Mouse (Mus musculus) lung, postnatal 0 days (tissue): ENCODE measurements around the gene Adgrl2. TPM values are rescaled to one million over a fixed set of nuclear protein-coding genes. Genes with fewer than 3 reads are reported as not detected.

Source experiments
- ATAC-seq: fragments of 200-750 bp; cut with Nextera tagmentation; 2 replicates; pipeline ENCODE4 v1.8.0; 2017; ENCODE audit warnings: moderate library complexity
- DNase-seq: peaks from one replicate; pipeline ENCODE4 v3.0.0-alpha.2; 2016; ENCODE audit warnings: low spot score
- H3K27ac ChIP-seq: fragments of 300-500 bp; sonication (generic); 2 replicates; pipeline ENCODE4 v1.5.1; 2014; ENCODE audit warnings: antibody characterized with exemption, mild to moderate bottlenecking, low read length, mixed read lengths
- H3K27me3 ChIP-seq: fragments of 300-500 bp; sonication (generic); replicated peaks from 2 replicates; pipeline ENCODE4 v1.6.1; 2014; ENCODE audit warnings: low read length, mixed read lengths; ENCODE audit not compliant: insufficient read depth
- H3K36me3 ChIP-seq: fragments of 300-500 bp; sonication (generic); 2 replicates; pipeline ENCODE4 v1.6.1; 2014; ENCODE audit warnings: low read length, mixed read lengths; ENCODE audit not compliant: insufficient read depth
- H3K4me1 ChIP-seq: fragments of 300-500 bp; sonication (generic); 2 replicates; pipeline ENCODE4 v1.6.1; 2014; ENCODE audit warnings: antibody characterized with exemption, low read depth, low read length, mixed read lengths; ENCODE audit not compliant: insufficient read depth
- H3K4me2 ChIP-seq: fragments of 300-500 bp; sonication (generic); replicated peaks from 2 replicates; pipeline ENCODE4 v1.6.1; 2014; ENCODE audit warnings: low read depth, mild to moderate bottlenecking, low read length, moderate library complexity, mixed read lengths
- H3K4me3 ChIP-seq: fragments of 300-500 bp; sonication (generic); 2 replicates; pipeline ENCODE4 v1.5.1; 2014; ENCODE audit warnings: low read depth, low read length
- H3K9ac ChIP-seq: fragments of 300-500 bp; sonication (generic); replicated peaks from 2 replicates; pipeline ENCODE4 v1.6.1; 2014; ENCODE audit warnings: low read depth, mild to moderate bottlenecking
- H3K9me3 ChIP-seq: fragments of 300-500 bp; sonication (generic); 2 replicates; pipeline ENCODE4 v1.6.1; 2016; ENCODE audit warnings: low read length, mixed read lengths
- CTCF ChIP-seq: IDR thresholded peaks from 2 replicates; pipeline ENCODE4 v1.5.1; 2016; ENCODE audit warnings: antibody characterized with exemption, mild to moderate bottlenecking
- EP300 ChIP-seq: IDR thresholded peaks from 2 replicates; pipeline ENCODE4 v1.6.1; 2016; ENCODE audit warnings: antibody characterized with exemption, mild to moderate bottlenecking, control low read depth
- WGBS: fragments of 180-500 bp; shearing (Covaris S2); extraction: QIAGEN DNeasy Blood & Tissue Kit; methylation state at CpG from one replicate; pipeline ENCODE4 v1.1.7; 2014; 5-methylcytosine and 5-hydroxymethylcytosine counted together
- polyA plus RNA-seq: library from polyadenylated mRNA; unstranded; fragments of >200 nt; fragmentation: Nextera tagmentation; extraction: Ambion mirVana; gene quantifications from 2 replicates; pipeline ENCODE4 v1.2.1, GENCODE M21; 2015

Gene Adgrl2
- polyA plus RNA-seq, 1 experiment from 2014 or later, result 46.3 TPM

GRCm38 (mm10) chr3:148987591-148988292 is 2.6 kb downstream of the Adgrl2 start:
- no peaks in the 10 kb centered on the region for H3K27me3 ChIP-seq
- ATAC-seq, result peak; percentile 58
- H3K4me1 ChIP-seq, result no peaks in the 10 kb centered on the region; the same call in 1 of the 2 replicates
- TF ChIP-seq CTCF (peak; percentile 85), EP300 (no peak)
- peak overlapping the region; percentile 82 for H3K9ac ChIP-seq
- H3K4me3 ChIP-seq, result peak overlapping the region; percentile 91
- under 1% methylated on average over 40 of the region's 45 CpGs for WGBS
- no peaks in the 10 kb centered on the region for H3K9me3 ChIP-seq
- no peaks in the 10 kb centered on the region for H3K36me3 ChIP-seq
- H3K27ac ChIP-seq, result peak overlapping the region; percentile 95
- H3K4me2 ChIP-seq, result peak overlapping the region; percentile 87
- DNase-seq, result peak; percentile 94

- TF ChIP-seq CTCF (no peak), EP300 (no peak)
- ATAC-seq (no peak), DNase-seq (peak; percentile 44)
- Histone ChIP-seq H3K4me2 (peak overlapping the region; percentile 87), H3K9ac (peak overlapping the region; percentile 82), H3K36me3 (no peaks in the 10 kb centered on the region), H3K4me3 (peak overlapping the region; percentile 91), H3K9me3 (no peaks in the 10 kb centered on the region), H3K4me1 (no peaks in the 10 kb centered on the region; the same call in 1 of the 2 replicates), H3K27me3 (no peaks in the 10 kb centered on the region), H3K27ac (peak overlapping the region; percentile 95; the same call in 1 of the 2 replicates)
- 2% methylated on average over 26 of the region's 27 CpGs for WGBS
These were observed 3.3 kb downstream of the Adgrl2 start for GRCm38 (mm10) chr3:148986894-148987590.

GRCm38 (mm10) chr3:148986296-148986893 is 4.0 kb downstream of the Adgrl2 start:
- no peak overlapping the region for H3K27ac ChIP-seq
- TF ChIP-seq CTCF, result no peak
- no peak for TF ChIP-seq EP300
- H3K9me3 ChIP-seq, result no peaks in the 10 kb centered on the region
- peak overlapping the region; percentile 91 for H3K4me3 ChIP-seq
- WGBS, result 14% methylated on average over 17 of the region's 17 CpGs
- H3K4me1 ChIP-seq, result peaks cover 5% of the 10 kb centered on the region; the same call in 1 of the 2 replicates
- H3K9ac ChIP-seq, result peak overlapping the region; percentile 82; the same call in 1 of the 2 replicates
- ATAC-seq (no peak), DNase-seq (no peak)
- H3K27me3 ChIP-seq, result no peaks in the 10 kb centered on the region
- peak overlapping the region; percentile 87 for H3K4me2 ChIP-seq
- H3K36me3 ChIP-seq, result no peaks in the 10 kb centered on the region

GRCm38 (mm10) chr3:148984326-148984725 is 6.0 kb downstream of the Adgrl2 start:
- Histone ChIP-seq H3K4me2 (peak overlapping the region; percentile 27), H3K27me3 (no peaks in the 10 kb centered on the region), H3K9ac (no peak overlapping the region), H3K4me1 (peaks cover 5% of the 10 kb centered on the region; the same call in 1 of the 2 replicates), H3K27ac (no peak overlapping the region), H3K9me3 (no peaks in the 10 kb centered on the region), H3K36me3 (no peaks in the 10 kb centered on the region), H3K4me3 (0 out of 2 replicates have a peak overlapping the region, but pooled peaks have one; percentile 10)
- ATAC-seq, result no peak
- no peak for DNase-seq
- 56% methylated on average over 6 of the region's 6 CpGs for WGBS
- no peak for TF ChIP-seq CTCF
- TF ChIP-seq EP300, result no peak

DNA sequence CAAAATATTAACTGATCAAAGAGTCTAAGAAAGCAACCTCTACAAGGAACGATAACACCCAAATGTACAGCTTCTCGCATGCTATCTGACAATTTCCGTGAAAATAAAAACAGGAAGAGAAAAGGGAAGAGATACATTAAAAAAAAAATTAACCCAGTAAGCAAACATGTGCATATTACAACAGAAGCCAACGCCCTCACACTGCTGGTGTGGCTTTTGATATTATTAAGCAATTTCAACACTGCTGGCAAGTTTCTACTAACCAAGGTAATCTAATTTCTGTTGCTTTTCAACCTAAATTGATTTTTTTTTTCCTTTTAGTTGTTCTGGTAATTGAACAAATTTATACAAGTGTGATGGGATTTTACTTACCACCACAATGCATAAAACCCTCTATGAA is 8.0 kb downstream of the Adgrl2 start:
- peaks cover 13% of the 10 kb centered on the region; the same call in 1 of the 2 replicates for H3K4me1 ChIP-seq
- 53% methylated on average over 4 of the region's 4 CpGs for WGBS
- no peak overlapping the region for H3K9ac ChIP-seq
- ATAC-seq (no peak), DNase-seq (no peak)
- no peaks in the 10 kb centered on the region for H3K36me3 ChIP-seq
- no peak overlapping the region for H3K4me2 ChIP-seq
- H3K4me3 ChIP-seq, result no peak overlapping the region
- no peak overlapping the region for H3K27ac ChIP-seq
- no peaks in the 10 kb centered on the region for H3K9me3 ChIP-seq
- H3K27me3 ChIP-seq, result no peaks in the 10 kb centered on the region
- no peak for TF ChIP-seq EP300
- no peak for TF ChIP-seq CTCF

DNA sequence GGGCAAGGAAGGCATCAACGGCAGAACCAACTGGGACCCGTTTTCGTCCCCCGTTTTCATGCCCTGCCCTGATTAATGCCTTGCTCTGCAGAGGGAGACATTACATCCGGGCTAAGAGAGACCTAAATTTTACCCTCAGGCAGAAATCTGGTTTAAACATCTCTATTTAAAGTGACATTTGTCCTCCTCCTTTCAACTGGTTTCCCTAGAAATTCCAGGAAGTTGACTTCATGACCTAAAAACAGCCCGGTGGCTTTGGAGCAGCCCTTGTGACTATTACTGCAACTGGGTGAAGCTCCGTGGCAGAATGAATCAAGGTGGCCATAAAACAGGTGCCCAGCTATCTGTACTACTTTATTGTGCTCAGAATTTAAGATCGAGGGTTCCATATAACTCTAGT is 8.6 kb downstream of the Adgrl2 start:
- no peaks in the 10 kb centered on the region for H3K36me3 ChIP-seq
- no peak overlapping the region for H3K27ac ChIP-seq
- ATAC-seq, result no peak
- H3K4me2 ChIP-seq, result no peak overlapping the region; the same call in 1 of the 2 replicates
- DNase-seq, result no peak
- TF ChIP-seq EP300, result no peak
- TF ChIP-seq CTCF, result no peak
- no peaks in the 10 kb centered on the region for H3K9me3 ChIP-seq
- H3K9ac ChIP-seq, result no peak overlapping the region
- 47% methylated on average over 8 of the region's 8 CpGs for WGBS
- H3K4me1 ChIP-seq, result peaks cover 13% of the 10 kb centered on the region; the same call in 1 of the 2 replicates
- no peak overlapping the region for H3K4me3 ChIP-seq
- no peaks in the 10 kb centered on the region for H3K27me3 ChIP-seq
